Mouse (Mus musculus) layer of hippocampus, adult 9-10 months (tissue): Measurements from ENCODE around the gene Atl3.
A peak's percentile ranks its signal among the peaks of the same experiment; 100 is the strongest.

Experiments
- DNase-seq: peaks from one replicate; pipeline ENCODE4 v3.0.0; 2022; ENCODE audit warnings: low spot score

Atl3 gene

GRCm38 (mm10) chr19:7498816-7499215 is 5.0 kb downstream of the Atl3 start:
- DNase-seq, result no peak

DNA sequence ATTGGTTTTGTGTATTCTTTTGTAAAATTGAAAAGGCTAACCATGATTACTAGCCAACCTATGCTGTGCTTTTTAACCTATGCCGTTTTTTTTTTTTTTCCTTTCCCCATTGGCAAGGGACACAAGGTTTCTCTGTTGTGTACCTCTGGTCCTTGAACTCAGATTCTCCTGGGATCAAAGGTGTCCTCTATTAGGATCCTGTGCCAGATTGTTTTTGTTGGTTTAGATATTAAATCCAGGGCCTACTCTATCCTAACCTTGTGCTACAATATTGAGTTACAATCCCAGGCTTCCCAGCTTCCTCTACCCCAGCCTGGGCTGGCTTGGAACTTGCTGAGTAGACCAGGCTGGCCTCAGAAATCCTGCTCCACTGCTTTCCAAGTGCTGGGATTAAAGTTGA is 6.9 kb downstream of the Atl3 start:
- no peak for DNase-seq

GRCm38 (mm10) chr19:7502432-7502831 is 8.6 kb downstream of the Atl3 start:
- no peak for DNase-seq

DNA sequence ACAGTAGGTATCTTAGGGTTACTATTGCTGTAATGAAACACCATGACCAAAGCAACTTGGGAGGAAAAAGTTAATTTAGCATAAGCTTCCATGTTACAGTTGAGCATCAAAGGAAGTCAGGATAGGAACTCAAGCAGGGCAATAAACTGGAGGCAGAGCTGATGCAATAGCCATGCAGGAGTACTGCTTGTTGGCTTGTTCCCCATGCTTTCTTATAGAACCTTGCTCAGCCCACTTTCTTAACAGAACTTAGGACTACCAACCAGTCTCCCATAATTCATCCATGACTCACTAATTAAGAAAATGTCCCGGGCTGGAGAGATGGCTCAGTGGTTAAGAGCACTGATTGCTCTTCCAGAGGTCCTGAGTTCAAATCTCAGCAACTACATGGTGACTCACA is 12.5 kb downstream of the Atl3 start:
- no peak for DNase-seq

GRCm38 (mm10) chr19:7508026-7508425 is 14.2 kb downstream of the Atl3 start:
- DNase-seq, result no peak

DNA sequence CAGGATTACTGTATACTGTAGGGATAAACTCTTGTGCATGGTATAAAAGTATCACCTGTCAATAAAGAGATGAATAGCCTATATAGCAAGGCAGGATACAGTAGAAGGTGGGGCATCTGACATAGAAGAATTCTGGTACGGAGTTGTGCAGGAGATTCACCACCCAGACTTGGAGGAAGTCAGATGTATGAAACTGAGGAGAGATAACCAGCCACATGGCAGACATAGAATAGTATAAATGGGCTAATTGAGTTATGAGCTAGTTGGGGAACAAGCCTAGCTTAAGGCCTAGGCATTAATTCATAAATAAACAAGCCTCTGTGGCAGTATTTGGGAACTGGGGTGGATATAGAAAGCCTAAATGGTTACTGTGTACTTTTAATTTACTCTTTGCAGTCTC is 22.6 kb downstream of the Atl3 start:
- DNase-seq, result no peak

DNA sequence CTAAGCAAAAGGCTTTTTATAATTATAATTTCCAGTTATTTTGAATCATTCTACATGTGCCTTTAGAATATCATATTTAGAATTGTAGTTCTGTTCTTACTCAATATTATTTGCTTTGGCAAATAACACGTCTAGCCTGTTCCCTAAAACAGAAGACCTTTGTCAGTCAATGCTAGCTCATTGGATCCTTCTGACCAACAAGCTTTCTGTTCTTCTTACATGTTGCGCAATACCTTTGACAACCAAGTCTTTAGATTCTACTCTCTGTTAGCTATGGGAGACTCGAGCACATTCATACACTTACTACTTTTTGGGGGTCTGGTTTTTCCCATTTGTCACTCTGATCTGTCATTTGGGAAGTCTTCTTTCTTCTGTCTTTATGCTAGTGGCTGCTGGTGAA is 27.8 kb downstream of the Atl3 start:
- DNase-seq, result no peak

- no peak for DNase-seq
These were observed 29.0 kb downstream of the Atl3 start for GRCm38 (mm10) chr19:7522856-7523255.

GRCm38 (mm10) chr19:7523292-7523691 is 29.5 kb downstream of the Atl3 start:
- no peak for DNase-seq

- no peak for DNase-seq
These were observed 29.9 kb downstream of the Atl3 start for GRCm38 (mm10) chr19:7523781-7524180.

GRCm38 (mm10) chr19:7524879-7525278 is 31.0 kb downstream of the Atl3 start:
- DNase-seq, result no peak

GRCm38 (mm10) chr19:7528639-7529428 is 35.0 kb downstream of the Atl3 start:
- peak; percentile 55 for DNase-seq

- no peak for DNase-seq
These were observed 38.1 kb downstream of the Atl3 start for GRCm38 (mm10) chr19:7531906-7532305.

DNA sequence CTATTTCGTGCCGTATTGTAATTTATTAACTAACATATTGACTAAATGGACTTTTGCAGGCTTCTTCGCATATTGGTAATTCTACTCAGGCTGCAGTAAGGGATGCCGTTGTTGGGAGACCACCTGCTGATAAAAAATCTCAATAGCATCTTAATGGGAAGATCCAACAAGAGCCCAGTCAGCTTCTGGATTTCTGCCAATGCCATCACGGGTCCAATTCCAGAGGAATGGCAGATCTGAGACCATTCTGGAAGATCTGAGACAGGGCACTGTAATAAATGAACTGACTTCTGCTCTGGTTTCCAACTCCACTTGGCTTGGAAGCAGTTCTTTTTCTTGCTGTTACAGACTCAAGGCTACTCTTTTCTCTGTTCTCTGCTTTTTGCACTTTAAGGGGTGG is 40.1 kb downstream of the Atl3 start:
- no peak for DNase-seq

DNA sequence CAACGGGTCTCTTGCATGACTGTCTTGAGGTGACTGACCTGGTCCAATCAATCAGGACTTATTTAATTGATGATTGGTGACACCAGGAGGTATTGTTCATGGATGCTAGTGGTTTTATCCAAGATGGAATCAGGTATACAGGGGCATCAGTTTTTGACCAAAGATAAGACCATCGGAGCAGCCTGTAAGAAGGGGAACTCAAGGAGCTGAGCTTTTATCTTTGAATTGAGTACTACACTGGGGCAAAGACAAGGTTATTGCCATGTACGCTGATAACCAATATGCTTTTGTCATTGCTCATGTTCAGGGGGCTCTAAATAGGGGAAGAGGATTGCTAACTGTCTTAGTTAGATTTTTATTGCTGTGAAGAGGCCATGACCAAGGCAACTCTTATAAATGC is 55.1 kb downstream of the Atl3 start:
- no peak for DNase-seq

DNA sequence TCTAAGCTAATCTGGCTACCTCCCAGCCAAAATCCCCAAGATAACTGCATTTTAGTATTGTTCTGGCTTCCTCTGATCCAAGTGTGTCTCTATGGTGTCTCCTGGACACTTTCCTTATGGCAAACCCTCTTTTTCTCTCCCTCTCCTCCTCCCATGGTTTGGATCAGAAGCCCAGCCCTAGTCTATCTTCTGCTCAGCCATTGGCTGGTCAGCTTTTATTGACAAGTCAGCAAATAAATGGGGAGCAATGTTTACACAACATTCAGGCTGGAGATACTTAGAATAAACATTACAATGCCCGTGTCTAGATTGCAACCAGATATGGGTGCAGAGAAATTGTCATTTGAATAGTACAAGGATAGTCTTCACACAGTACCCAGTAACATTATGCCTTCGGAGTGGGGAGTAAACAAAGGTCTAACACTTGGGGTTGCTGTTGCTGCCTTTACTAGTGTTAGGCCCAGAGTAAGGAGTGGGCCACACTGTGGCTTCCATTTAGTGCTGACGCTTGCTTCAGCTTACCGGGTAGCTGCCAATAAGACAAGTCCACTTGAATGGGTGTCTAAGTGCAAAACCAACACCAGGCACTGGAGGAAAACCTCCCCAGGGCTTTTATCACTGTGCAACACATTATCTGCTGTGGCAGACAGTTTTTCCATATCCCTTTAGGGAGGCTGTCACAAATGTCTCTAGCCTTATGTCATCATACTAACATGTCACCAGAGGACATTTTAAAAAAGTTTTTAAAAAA is 57.9 kb downstream of the Atl3 start:
- no peak for DNase-seq

GRCm38 (mm10) chr19:7552301-7552673 is 58.4 kb downstream of the Atl3 start:
- no peak for DNase-seq

GRCm38 (mm10) chr19:7553441-7553840 is 59.6 kb downstream of the Atl3 start:
- no peak for DNase-seq

- DNase-seq, result no peak
These were observed 61.0 kb downstream of the Atl3 start for GRCm38 (mm10) chr19:7554881-7555280.

GRCm38 (mm10) chr19:7556641-7557040 is 62.8 kb downstream of the Atl3 start:
- DNase-seq, result no peak

- DNase-seq, result no peak
These were observed 63.5 kb downstream of the Atl3 start, which contains the start of gene Pla2g16 for GRCm38 (mm10) chr19:7557328-7557822. Pla2g16 (plus strand) TSS chr19:7557459.

DNA sequence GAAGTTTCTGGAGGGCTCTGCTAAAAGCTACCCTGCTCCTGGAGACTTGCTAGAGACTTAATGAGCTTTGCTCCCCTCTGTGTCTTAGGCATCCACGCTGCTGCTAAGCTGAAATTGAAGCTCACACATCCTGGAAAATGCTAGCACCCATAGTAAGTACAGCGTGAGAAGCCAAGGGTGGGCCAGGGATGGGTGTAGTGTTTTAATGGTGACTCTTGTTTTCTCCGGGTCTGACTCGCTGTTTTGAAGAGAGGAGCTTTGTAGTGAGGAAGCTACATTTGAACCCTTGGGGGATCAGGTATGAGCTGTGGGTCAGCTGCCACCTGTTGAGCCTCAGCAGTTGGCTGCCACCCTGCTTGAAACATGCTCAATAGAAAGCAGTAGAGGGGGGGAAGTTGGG is 64.0 kb downstream of the Atl3 start:
- no peak for DNase-seq

- no peak for DNase-seq
These were observed 64.8 kb downstream of the Atl3 start for GRCm38 (mm10) chr19:7558675-7559074.
